Mouse (Mus musculus) forebrain, embryonic 15.5 days (tissue): ENCODE results near the gene Hes7. TPM values are rescaled to one million over a fixed set of nuclear protein-coding genes. Genes with fewer than 3 reads are reported as not detected.

Experiments used
- ATAC-seq: fragments of 200-750 bp; cut with Nextera tagmentation; replicated peaks from 2 replicates; pipeline ENCODE4 v1.8.0; 2017; ENCODE audit warnings: mild to moderate bottlenecking, moderate TSS enrichment, moderate library complexity
- H3K27ac ChIP-seq: fragments of 300-500 bp; sonication (generic); replicated peaks from 2 replicates; pipeline ENCODE4 v1.5.1; 2015; ENCODE audit warnings: mild to moderate bottlenecking, inconsistent platforms
- H3K27me3 ChIP-seq: fragments of 300-500 bp; sonication (generic); 2 replicates; pipeline ENCODE4 v1.6.1; 2015; ENCODE audit warnings: inconsistent platforms
- H3K36me3 ChIP-seq: fragments of 300-500 bp; sonication (generic); 2 replicates; pipeline ENCODE4 v1.6.1; 2015; ENCODE audit warnings: mild to moderate bottlenecking, inconsistent platforms
- H3K4me1 ChIP-seq: fragments of 300-500 bp; sonication (generic); 2 replicates; pipeline ENCODE4 v1.6.1; 2015; ENCODE audit warnings: inconsistent platforms
- H3K4me2 ChIP-seq: fragments of 300-500 bp; sonication (generic); replicated peaks from 2 replicates; pipeline ENCODE4 v1.6.1; 2015; ENCODE audit warnings: mild to moderate bottlenecking, inconsistent platforms
- H3K4me3 ChIP-seq: fragments of 300-500 bp; sonication (generic); 2 replicates; pipeline ENCODE4 v1.5.1; 2015; ENCODE audit warnings: mild to moderate bottlenecking, inconsistent platforms
- H3K9ac ChIP-seq: fragments of 300-500 bp; sonication (generic); replicated peaks from 2 replicates; pipeline ENCODE4 v1.6.1; 2015; ENCODE audit warnings: mild to moderate bottlenecking, inconsistent platforms
- H3K9me3 ChIP-seq: fragments of 300-500 bp; sonication (generic); 2 replicates; pipeline ENCODE4 v1.6.1; 2016; ENCODE audit warnings: inconsistent platforms
- WGBS: fragments of 180-500 bp; shearing (Covaris S2); methylation state at CpG from one replicate; pipeline ENCODE4 v1.1.7; 2015; ENCODE audit warnings: mixed read lengths; 5-methylcytosine and 5-hydroxymethylcytosine counted together
- polyA plus RNA-seq: library from polyadenylated mRNA; unstranded; fragments of >200 nt; fragmentation: Nextera tagmentation; extraction: Ambion mirVana; gene quantifications from 2 replicates; pipeline ENCODE4 v1.2.1, GENCODE M21; 2015

The Hes7 gene
- 0.42 and 0.46 TPM in 2 replicates for polyA plus RNA-seq

DNA sequence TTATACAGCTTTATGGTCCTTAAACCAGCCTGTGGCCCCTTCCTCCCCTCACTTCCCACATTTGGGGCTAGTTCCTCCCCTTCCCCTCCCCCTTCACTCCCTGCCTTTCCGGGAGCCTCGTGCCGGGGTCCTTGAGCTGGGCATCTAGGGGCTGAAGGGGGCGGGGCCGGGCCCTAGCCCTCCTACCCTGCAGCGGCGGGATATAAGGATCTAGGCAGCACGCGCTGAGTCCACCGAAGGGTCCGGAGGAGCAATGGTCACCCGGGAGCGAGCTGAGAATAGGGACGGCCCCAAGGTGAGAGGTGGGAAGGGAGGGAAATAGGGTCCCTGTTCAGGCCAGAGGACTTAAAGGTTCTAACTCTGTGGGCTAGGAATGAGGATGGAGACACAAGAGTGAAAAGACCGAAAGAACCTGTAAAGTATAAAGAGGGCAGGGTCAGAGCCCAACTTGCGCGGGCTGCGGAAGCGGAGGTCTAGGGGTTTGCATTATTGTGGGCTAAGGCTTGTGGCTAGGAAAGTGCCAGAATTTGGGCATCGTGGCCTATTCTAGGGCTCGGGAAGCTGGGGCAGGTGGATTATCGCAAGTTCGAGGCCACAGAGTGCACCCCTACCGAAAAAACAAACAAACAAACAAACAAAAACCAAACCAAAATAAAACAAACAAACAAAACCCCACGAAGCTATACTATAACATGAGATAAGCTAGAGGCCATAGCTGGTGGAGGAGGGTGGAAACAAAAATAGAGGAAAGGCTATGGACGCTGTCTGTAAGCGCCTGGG is at the start of gene Hes7:
Gene Hes7, plus strand, starts transcription at position 184 of the 780 bp plus-strand sequence.
- peak within 1 kb of the TSS; percentile 89 for H3K4me2 ChIP-seq
- H3K9me3 ChIP-seq, result no peaks in the 10 kb centered on the region
- no peaks in the 10 kb centered on the region for H3K27me3 ChIP-seq
- peaks cover 46% of the 10 kb centered on the region for H3K4me1 ChIP-seq
- H3K9ac ChIP-seq, result peak within 1 kb of the TSS; percentile 75
- H3K36me3 ChIP-seq, result no peaks in the 10 kb centered on the region
- peak within 1 kb of the TSS; percentile 64 for H3K4me3 ChIP-seq
- no peak for ATAC-seq
- 5% methylated on average over 27 of the region's 27 CpGs for WGBS
- no peak within 1 kb of the TSS for H3K27ac ChIP-seq

DNA sequence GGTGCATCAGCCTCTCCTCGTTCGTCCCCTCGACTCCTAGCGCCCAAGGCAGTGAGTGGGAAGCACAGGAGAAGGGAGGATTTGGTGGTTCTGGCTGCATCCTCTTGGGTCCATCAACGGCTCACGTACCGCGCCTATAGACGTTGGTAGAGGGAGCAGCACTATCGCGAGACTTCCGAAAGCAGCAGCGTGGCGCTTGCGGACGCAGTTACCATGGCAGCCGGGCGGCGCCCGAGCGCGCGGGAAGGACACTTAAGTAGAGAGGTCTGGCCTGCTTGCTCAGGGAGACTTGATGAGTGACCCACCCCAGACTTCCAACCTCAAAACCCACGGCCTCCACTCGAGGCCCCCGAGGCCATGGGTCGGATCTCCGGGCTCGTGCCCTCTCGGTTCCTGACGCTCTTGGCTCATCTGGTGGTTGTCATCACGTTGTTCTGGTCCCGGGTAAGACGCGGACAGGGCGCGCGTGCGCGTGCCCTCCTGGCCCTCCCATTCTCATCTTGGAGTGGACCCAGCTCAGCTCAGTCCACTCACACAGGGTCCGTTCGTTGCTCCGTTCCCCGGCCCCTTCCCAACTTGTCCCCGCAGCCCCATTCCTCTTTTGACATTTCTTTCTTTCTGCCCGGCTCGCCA is 49.5 kb upstream of the Hes7 start, which contains the start of gene Tmem107:
Gene Tmem107, plus strand, starts transcription at position 217 of the 633 bp plus-strand sequence.
- Histone ChIP-seq H3K27me3 (no peaks in the 10 kb centered on the region), H3K4me2 (peak within 1 kb of the TSS; percentile 56), H3K36me3 (no peaks in the 10 kb centered on the region), H3K4me1 (peaks cover 49% of the 10 kb centered on the region), H3K27ac (peak within 1 kb of the TSS; percentile 89), H3K9me3 (no peaks in the 10 kb centered on the region), H3K4me3 (peak within 1 kb of the TSS; percentile 61), H3K9ac (peak within 1 kb of the TSS; percentile 81)
- WGBS, result under 1% methylated on average over 47 of the region's 47 CpGs
- ATAC-seq, result peak; percentile 86

DNA sequence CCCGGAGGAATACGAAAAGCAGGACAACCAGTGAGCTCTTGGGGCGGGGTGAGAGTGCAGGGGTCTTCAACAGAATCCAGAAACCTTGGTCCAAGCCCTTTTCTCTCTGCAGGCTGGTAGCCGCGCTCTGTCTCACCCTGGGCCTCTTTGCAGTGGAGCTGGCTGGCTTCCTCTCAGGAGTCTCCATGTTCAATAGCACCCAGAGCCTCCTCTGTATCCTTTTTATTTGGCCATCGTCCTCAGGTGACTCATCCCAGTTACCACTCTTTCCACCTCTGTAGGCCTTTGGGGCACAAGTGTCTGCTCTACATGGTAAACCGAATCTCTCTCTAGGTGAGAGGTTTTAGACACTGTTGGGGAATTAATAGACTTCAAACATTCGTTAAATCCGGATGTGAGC is 48.9 kb upstream of the Hes7 start:
- Histone ChIP-seq H3K9me3 (no peaks in the 10 kb centered on the region), H3K27me3 (no peaks in the 10 kb centered on the region), H3K27ac (peak overlapping the region; percentile 89), H3K4me3 (peak overlapping the region; percentile 61), H3K4me1 (peaks cover 43% of the 10 kb centered on the region), H3K36me3 (no peaks in the 10 kb centered on the region), H3K4me2 (peak overlapping the region; percentile 56), H3K9ac (peak overlapping the region; percentile 81)
- ATAC-seq, result no peak
- 22% methylated on average over 9 of the region's 9 CpGs for WGBS

DNA sequence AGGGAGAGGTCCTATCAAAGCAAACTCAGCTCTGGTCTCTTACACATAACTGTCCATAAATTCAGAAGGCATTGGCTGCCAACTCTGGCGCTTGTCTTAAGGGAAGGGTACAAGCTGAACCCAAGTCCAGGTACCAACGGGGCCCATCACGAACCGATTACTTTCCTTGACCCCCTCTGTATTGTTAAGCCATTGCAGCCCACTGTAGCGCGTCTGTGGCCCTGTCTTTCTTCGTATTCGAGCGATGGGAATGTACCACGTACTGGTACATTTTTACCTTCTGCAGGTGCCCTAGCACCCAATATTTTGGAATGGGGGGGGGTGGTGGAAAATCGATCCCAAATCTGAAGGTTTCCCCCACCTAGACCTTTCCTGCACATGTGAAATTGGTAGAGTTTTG is 48.0 kb upstream of the Hes7 start:
- Histone ChIP-seq H3K36me3 (no peaks in the 10 kb centered on the region), H3K4me3 (peak overlapping the region; percentile 61), H3K4me2 (peak overlapping the region; percentile 59), H3K27me3 (no peaks in the 10 kb centered on the region), H3K4me1 (peaks cover 34% of the 10 kb centered on the region), H3K27ac (peak overlapping the region; percentile 97), H3K9ac (peak overlapping the region; percentile 62), H3K9me3 (no peaks in the 10 kb centered on the region)
- 86% methylated on average over 11 of the region's 11 CpGs for WGBS
- no peak for ATAC-seq

DNA sequence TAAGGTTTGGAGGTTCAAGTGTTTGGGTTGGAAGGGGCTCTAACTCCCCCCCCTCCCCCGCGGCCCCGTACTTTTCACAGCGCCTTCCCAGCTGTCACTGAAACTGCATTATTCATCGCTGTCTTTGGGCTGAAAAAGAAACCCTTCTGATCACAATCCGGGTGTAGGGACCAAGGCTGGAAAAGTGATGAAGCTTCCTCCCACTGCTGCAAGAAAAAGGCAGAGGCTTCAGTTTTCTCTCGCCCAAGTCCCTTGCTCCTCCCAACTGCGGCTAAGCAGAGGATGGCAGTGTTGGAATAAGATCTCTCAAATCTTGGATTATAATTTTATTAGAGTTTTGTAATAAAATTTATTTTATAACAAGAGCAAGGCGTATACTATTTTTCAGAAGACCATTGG is 47.5 kb upstream of the Hes7 start:
- peak; percentile 20; the same call in 1 of the 2 replicates for ATAC-seq
- WGBS, result 3% methylated on average over 9 of the region's 9 CpGs

DNA sequence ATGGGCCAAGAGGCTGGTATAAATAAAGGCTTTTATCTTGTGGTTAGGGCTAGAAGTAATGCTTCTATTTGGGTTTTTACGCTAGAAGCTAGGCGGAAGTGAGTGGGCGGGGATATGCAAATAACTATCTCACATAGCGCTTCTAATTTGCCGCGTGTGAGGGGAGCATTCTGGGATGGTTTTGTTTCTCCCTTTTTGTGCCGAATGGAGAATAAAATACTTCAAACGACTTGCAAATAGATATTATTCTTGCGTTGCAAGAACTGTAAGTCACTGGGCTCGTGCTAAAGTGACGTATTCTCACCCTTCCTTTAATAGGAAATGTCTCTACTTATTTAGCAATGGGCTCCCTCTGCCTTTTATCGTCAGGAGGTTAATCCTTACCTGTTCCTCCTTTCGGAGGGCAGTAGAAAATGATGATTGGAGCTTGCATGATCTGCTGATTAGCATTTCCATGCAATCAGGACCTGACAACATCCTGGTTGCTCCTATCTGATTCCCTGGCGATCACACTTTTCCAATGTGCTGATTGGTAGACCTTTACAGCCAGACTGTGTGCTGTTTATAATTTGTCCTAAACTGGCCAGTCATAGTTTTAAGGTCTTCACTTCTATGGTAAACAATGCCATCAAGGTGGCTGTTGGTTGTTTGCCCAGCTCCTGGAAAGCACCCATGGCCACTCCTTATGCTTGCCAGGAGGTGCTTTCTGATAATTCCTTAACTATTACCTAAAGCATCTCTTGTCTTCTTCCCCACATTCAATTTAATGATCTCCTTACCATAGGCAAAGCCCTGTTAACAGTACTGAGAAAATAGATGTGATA is 46.9 kb upstream of the Hes7 start:
- Histone ChIP-seq H3K4me2 (peak overlapping the region; percentile 59), H3K27me3 (no peaks in the 10 kb centered on the region), H3K4me1 (peaks cover 34% of the 10 kb centered on the region), H3K27ac (peak overlapping the region; percentile 97), H3K9ac (peak overlapping the region; percentile 62), H3K36me3 (no peaks in the 10 kb centered on the region), H3K9me3 (no peaks in the 10 kb centered on the region), H3K4me3 (peak overlapping the region; percentile 40)
- WGBS, result under 1% methylated on average over 14 of the region's 14 CpGs
- peak; percentile 63 for ATAC-seq

More for the DNA sequence above, 47.5 kb upstream of the Hes7 start:
- H3K9ac ChIP-seq, result peak overlapping the region; percentile 62
- peak overlapping the region; percentile 97 for H3K27ac ChIP-seq
- H3K27me3 ChIP-seq, result no peaks in the 10 kb centered on the region
- no peaks in the 10 kb centered on the region for H3K9me3 ChIP-seq
- peak overlapping the region; percentile 59 for H3K4me2 ChIP-seq
- peaks cover 34% of the 10 kb centered on the region for H3K4me1 ChIP-seq
- H3K36me3 ChIP-seq, result no peaks in the 10 kb centered on the region
- peak overlapping the region; percentile 40 for H3K4me3 ChIP-seq

DNA sequence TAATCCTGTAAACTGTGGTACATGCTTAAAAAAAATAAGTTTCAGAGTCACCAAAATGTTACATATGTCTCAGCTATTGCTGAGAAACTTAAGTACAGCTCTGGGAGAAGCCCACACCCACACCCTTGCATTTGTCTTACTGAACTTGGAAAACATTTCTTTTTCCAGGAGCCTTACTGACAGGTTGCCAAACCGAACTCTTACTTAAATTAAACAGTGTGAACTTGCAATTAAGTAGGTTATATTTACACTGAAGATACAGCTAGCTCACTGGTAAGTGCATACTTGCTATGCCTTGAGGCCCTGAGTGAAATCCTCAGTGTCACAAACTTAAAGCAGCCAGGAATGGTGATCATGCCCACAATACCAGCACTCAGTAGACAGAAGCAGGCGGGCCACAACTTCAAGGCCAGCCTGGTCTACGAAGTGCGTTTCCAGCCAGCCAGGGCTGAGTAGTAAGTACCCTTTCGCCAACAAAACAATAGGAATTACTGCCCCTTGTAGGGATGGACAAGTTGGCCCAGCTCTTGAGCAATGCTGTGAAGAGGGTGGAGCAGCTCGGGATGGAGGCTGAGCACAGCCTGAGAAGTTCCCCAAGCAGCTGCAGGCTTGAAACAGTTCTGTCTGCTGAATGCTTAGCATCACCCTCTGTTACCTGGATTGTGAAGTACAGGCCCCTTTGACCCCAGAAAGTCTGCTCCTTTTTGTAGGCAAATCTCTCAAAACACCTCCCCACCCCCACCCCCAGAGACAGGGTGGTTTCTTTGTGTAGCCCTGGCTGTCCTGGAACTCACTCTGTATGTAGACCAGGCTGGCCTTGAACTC is 46.0 kb upstream of the Hes7 start:
- peak overlapping the region; percentile 62; the same call in 1 of the 2 replicates for H3K9ac ChIP-seq
- peaks cover 34% of the 10 kb centered on the region for H3K4me1 ChIP-seq
- H3K36me3 ChIP-seq, result no peaks in the 10 kb centered on the region
- no peaks in the 10 kb centered on the region for H3K9me3 ChIP-seq
- peak overlapping the region; percentile 97 for H3K27ac ChIP-seq
- H3K27me3 ChIP-seq, result no peaks in the 10 kb centered on the region
- peak overlapping the region; percentile 40; the same call in 1 of the 2 replicates for H3K4me3 ChIP-seq
- ATAC-seq, result no peak
- 33% methylated on average over 6 of the region's 6 CpGs for WGBS
- no peak overlapping the region for H3K4me2 ChIP-seq

DNA sequence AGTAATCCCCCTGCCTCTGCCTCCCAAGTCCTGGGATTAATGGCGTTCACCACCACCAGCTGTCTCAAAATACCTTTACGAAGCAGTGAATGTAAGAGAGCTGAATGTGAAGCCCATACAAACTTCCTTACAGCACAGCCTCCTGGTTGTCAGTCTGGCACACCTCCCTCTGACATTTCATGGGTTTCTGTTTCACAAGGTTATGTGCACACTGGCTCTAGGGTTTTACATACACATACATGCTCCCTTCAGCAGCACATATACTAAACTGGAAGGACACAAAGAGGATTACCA is 45.5 kb upstream of the Hes7 start:
- WGBS, result 41% methylated on average over 2 of the region's 2 CpGs

DNA sequence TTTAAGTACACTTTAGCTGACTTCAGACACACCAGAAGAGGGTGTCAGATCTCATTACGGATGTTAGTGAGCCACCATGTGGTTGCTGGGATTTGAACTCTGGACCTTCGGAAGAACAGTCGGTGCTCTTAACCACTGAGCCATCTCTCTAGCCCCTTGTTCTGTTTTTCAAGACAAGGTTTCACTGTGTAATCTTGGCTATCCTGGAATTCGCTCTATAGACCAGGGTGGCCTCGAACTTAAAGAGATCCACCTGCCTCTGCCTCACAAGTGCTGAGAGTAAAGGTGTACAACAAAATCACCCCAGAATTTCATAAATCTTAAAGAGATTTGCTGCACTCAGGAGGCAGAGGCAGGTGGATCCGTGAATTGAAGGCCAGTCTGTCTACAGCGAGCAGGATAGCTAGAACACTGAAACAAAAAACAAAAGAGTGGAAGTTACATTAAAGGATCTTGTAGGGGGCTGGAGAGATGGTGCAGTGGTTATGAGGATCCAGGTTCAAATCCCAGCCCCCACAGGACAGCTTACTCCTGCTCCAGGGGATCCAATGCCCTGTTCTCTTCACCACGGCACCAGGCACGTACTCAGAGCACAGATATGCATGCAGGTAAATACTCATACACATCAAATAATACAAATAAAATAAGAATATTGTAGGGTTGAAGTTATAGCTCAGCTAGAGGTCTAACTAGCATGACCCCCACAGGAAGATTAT is 44.3 kb upstream of the Hes7 start:
- Histone ChIP-seq H3K4me3 (no peak overlapping the region), H3K27me3 (no peaks in the 10 kb centered on the region), H3K4me1 (peaks cover 29% of the 10 kb centered on the region), H3K36me3 (no peaks in the 10 kb centered on the region), H3K9ac (no peak overlapping the region), H3K4me2 (no peak overlapping the region), H3K27ac (no peak overlapping the region), H3K9me3 (no peaks in the 10 kb centered on the region)
- no peak for ATAC-seq
- 39% methylated on average over 9 of the region's 9 CpGs for WGBS

More for the DNA sequence above, 45.5 kb upstream of the Hes7 start:
- Histone ChIP-seq H3K4me1 (peaks cover 33% of the 10 kb centered on the region), H3K9me3 (no peaks in the 10 kb centered on the region), H3K27ac (peak overlapping the region; percentile 97; the same call in 1 of the 2 replicates), H3K4me3 (no peak overlapping the region), H3K9ac (no peak overlapping the region), H3K27me3 (no peaks in the 10 kb centered on the region), H3K4me2 (no peak overlapping the region), H3K36me3 (no peaks in the 10 kb centered on the region)
- ATAC-seq, result no peak

DNA sequence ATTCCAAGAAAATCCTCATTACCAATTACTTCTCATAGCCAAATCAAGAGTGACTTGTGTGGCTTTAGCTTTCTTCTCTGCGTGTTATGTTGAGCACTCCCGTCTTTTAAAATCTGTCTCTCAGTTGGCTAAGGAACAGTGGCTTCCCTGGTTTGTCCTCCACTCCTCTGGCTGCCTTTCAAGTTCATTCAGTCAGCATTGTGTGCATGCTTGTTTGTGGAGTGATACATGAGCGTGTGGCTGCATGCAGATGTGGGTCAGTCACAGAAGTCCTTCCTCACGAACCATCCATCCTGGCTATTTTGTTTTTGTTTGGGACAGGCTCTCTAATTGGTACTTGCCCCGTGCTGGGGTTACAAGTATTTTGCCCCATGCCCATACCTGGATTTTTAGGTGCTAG is 43.6 kb upstream of the Hes7 start:
- peaks cover 23% of the 10 kb centered on the region for H3K4me1 ChIP-seq
- H3K9me3 ChIP-seq, result no peaks in the 10 kb centered on the region
- H3K27me3 ChIP-seq, result no peaks in the 10 kb centered on the region
- no peak overlapping the region for H3K9ac ChIP-seq
- H3K4me2 ChIP-seq, result no peak overlapping the region
- no peaks in the 10 kb centered on the region for H3K36me3 ChIP-seq
- H3K27ac ChIP-seq, result no peak overlapping the region
- no peak for ATAC-seq
- H3K4me3 ChIP-seq, result no peak overlapping the region
- WGBS, result 55% methylated on average over 5 of the region's 5 CpGs

DNA sequence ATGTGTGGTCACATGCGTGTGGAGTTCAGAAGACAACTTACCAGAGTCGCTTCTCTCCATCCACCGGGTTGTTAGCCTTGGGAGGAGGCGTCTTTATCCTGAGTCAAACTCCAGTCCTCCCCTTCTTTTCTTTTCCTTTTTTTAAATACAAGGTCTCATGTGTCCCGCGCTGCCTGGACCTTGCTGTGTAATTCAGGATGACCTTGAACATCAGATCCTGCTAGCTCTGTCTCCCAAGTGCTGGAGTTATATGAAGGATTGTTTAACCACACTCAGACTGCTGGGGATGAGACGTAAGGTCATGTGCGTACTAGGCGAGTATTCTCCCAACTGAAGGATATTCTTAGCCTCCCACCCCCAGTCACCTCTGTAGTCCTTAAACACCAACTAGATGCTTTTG is 42.9 kb upstream of the Hes7 start:
- H3K9ac ChIP-seq, result no peak overlapping the region
- H3K4me1 ChIP-seq, result peaks cover 16% of the 10 kb centered on the region
- no peak overlapping the region for H3K4me3 ChIP-seq
- no peak for ATAC-seq
- no peaks in the 10 kb centered on the region for H3K27me3 ChIP-seq
- H3K27ac ChIP-seq, result no peak overlapping the region
- no peaks in the 10 kb centered on the region for H3K36me3 ChIP-seq
- no peaks in the 10 kb centered on the region for H3K9me3 ChIP-seq
- H3K4me2 ChIP-seq, result no peak overlapping the region
- 86% methylated on average over 9 of the region's 9 CpGs for WGBS
